Mouse (Mus musculus) activated CD4-positive, CD25-positive, alpha-beta regulatory T cell, adult 4 months (primary cell): ENCODE results near the gene Cavin3. TPM values are rescaled to one million over a fixed set of nuclear protein-coding genes. Genes with fewer than 3 reads are reported as not detected.
"Not testable (repeated sequence)": the region's sequence is repeated elsewhere in the genome, so short reads cannot be mapped to it uniquely, and the experiment has no call there.

ENCODE experiments used
- ATAC-seq: one replicate; pipeline ENCODE4 v1.8.0; 2017
- polyA plus RNA-seq, 2 experiments: library from polyadenylated mRNA; unstranded; fragments of 100-300 nt; shearing (Covaris generic); gene quantifications; one replicate each; pipeline ENCODE4 v1.2.1; 2017

The Cavin3 gene
- polyA plus RNA-seq, 2 experiments from 2014 or later = not detected

DNA sequence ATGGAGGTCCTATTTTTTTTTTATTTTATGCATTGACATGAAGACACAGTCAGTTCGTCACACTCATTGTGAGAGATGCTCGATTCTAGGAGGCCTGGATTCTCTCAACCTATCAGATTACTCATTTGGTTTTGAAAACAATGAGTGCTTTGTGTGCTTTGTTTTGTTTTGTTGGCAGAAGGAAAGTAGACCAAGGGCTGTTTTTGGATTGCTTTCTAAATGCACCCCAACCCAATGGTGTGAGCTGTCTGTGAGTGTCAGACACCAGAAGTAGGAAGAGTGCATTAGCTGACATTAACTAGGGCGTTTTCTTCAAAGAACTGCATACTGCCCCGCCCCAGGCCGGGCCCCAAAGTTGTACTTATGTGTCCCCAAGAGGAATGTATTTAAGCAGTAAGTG is 2.0 kb downstream of the Cavin3 start:
- ATAC-seq = no peak

GRCm38 (mm10) chr7:105479232-105479631 is 2.9 kb downstream of the Cavin3 start:
- no peak for ATAC-seq

DNA sequence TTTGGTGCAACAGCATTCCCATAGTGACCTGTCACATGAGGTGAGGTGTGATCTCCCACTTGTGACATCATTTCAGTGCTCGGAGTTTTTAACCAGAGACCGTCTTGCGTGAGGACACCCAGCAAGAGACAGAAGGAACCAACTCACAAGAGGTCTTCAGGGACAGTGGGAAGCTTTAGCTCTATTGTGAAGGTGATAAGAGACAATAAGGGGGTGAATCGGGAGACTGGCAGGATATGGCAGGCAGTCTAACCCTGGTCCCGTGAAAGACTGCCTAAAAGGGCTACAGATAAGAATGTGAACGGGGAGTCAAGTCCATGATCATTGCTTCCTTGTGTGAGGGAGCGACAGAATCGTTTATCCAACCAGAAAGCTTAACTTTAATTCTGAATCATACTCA is 3.8 kb downstream of the Cavin3 start:
- no peak for ATAC-seq

GRCm38 (mm10) chr7:105477841-105478240 is 4.3 kb downstream of the Cavin3 start:
- ATAC-seq = no peak

DNA sequence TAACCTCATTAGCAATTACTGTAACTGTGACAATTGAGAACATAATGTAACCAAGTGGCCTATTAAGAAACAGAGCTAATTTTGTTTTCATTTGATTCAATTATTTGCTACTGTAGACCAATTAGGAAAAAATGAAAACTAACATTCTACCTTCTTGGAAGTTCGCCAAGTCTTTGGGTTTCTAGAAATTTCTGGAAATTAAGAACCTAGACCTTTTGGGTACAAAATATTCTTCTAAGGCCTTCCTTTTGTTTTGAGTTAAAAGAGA is 4.7 kb downstream of the Cavin3 start:
- no peak for ATAC-seq

GRCm38 (mm10) chr7:105476683-105477432 is 5.2 kb downstream of the Cavin3 start:
- ATAC-seq = no peak

GRCm38 (mm10) chr7:105475396-105475949 is 6.6 kb downstream of the Cavin3 start:
- ATAC-seq = no peak

DNA sequence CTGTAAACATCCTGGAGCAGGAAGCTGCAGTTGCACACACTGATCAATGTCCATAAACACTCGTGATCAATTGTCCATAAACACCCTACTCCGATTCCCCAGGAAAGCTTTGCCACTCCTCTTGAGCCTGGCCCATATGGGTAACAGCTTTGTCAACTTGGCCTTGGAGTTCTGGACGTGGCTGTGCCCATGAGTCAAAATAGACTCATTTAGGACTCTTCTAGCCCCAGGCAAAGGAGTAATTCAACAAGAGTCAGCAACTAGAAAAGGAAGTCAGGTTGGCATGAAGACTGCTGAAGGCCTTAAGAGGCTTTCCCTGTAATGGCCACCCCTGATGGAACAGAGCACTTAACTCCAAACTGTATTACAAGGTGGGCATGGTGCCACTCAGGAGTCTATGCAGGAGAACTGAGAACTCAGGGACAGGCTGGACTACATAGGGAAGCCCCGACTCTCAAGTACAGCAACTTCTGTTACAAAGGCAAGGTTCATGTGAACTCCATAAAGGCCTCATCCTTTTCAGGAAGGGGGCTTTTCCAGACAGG is 7.3 kb downstream of the Cavin3 start:
- ATAC-seq = no peak

- no peak for ATAC-seq
These were observed 9.5 kb downstream of the Cavin3 start for GRCm38 (mm10) chr7:105472607-105473006.

DNA sequence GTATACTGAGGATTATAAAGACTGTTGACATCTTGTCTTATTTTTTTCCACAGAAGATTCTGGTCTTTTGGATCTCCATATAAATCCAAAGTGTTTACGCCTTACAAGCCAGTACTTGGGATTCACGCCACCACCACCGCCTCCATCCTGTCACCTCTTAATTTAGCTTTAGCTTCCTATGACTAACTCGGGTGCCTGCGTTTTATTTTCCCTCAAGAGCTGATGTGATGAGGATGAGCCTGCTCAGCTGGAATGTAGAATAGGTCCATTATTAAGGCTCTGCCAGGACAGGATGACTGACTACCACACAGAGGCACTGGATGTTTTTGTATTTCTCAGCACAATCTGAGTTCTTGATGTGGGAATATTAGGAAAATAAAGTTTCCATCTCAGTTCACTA is 16.6 kb downstream of the Cavin3 start:
- ATAC-seq = not testable (repeated sequence)

DNA sequence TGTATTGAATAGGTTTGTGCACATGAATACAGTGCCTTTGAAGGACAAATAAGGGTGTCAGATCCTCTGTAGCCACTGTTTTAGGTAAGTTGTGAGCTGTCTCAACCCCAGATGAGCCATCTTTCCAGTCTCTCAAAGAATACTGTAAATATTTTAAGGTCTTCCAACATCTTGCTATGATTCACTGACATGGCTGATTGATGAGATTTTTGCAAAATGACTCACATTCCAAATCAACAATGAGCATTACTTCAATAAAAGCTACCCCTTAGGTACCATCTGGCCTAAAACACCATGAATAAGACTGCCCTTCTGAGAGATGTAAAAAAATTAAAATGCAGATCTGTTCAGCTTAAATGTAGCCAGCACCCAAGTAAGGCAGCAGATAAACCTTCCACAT is 23.6 kb downstream of the Cavin3 start:
- ATAC-seq = no peak

- not testable (repeated sequence) for ATAC-seq
These were observed 28.8 kb downstream of the Cavin3 start for GRCm38 (mm10) chr7:105453345-105453744.

DNA sequence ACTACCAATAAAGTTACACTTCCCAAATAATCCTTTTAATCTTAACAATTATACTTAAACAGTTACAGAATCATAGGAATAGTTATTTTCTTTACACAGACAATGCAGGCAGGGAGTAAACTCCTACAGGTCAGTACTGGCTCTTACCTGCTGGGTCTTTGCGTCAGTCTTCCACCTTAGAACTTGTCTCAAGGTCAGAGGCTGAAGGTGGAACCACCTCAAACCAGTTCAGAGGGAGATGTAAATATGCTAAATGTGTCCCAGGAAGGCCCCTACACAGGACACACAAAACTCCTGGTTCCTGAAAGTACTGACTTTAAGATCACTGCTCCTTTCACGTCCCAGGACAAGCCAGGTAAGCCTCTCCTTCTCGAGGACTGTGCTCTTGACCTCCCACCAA is 37.0 kb downstream of the Cavin3 start:
- ATAC-seq = no peak

- no peak for ATAC-seq
These were observed 40.7 kb downstream of the Cavin3 start for GRCm38 (mm10) chr7:105441426-105441825.

DNA sequence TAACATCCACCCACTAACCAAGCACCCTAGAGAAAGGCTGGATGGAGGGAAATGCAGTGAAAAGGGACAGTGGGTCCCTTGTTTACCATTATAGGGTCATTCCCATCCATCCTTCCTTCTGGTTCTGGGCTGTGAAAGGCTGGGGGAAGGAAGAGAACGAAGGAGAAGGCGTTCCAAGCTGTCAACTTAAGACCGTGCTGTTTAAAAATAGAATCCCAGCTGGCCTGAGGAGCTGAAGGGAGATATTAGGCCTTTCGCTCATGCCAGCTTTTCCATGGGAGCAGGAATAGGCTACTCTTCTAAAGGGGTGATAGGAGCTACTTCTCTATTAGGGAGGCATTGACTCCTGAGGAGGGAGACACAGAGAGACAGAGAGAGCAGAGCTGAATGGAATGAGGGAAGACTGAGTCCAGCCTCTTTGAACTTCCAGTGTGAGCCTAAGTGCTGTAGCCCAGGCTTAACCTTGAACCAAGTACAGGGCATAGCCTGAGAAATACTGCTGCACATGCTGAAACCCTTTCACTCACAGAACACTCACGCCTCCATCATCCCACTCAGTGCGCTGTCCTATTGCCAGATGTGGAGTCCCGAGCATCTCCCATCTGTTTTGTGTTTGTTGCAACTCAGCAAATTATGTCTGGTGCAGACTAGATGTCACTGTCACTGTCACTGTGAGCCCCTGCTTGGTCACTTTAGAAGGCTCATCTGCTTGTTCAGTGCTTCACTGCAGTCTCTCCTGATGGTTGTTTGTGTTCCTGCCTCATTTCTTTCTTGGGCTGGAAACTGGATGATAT is 43.9 kb downstream of the Cavin3 start:
- ATAC-seq = no peak

DNA sequence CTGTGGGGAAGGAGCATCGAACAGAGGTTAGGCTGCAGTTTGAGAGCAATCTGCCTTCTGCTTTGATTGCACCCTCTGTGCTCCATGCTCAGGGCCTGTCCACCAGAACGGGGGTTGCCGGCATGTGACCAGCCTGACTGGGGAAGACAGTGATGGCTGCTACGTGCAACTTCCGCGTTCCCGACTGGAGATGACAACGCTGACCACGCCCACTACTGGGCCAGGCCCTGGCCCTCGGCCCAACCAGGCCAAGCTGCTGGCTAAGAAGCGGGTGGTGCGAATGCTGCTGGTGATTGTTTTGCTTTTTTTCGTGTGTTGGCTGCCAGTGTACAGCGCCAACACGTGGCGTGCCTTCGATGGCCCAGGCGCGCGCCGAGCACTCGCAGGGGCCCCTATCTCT is 47.3 kb downstream of the Cavin3 start:
- ATAC-seq = no peak

GRCm38 (mm10) chr7:105433859-105434258 is 48.2 kb downstream of the Cavin3 start:
- ATAC-seq = no peak

DNA sequence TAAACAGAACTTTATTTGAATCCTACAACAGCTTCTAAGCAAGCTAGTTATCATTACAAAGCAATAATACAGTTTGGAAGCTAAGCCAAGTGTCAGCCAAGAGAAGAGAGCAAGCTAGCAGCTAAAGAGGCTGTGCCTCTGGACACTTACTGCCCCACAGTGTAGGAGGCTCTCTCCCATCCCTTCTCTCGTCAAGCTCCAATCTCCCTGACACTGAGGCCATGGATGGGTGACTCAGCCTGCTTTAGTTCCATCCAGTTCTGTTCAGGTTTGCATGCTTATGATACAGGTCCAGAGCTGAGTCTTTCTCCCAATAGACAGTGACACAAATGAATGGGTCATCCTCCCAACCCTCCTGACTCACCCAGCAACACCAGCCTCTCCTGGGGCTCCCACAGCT is 50.0 kb downstream of the Cavin3 start:
- no peak for ATAC-seq

Other genes with a start within 250 kb of the Cavin3 start
- not detected for gene Olfr688, start 194.2 kb downstream of the Cavin3 start, polyA plus RNA-seq
- gene Olfr689, start 171.1 kb downstream of the Cavin3 start, polyA plus RNA-seq = not detected
- not detected for gene Olfr690, start 148.2 kb downstream of the Cavin3 start, polyA plus RNA-seq
- gene Olfr691, start 140.0 kb downstream of the Cavin3 start, polyA plus RNA-seq = under 1 TPM in 1 of 2 experiments, not detected in 1; 0.28 TPM
- gene Olfr692, start 114.1 kb downstream of the Cavin3 start, polyA plus RNA-seq = not detected
- gene Gm5901, start 107.3 kb downstream of the Cavin3 start, polyA plus RNA-seq = not detected
- 10 to 100 TPM; 14.6 to 15.8 TPM for gene Fam160a2, start 82.2 kb downstream of the Cavin3 start, polyA plus RNA-seq
- not detected for gene Cnga4, start 77.7 kb downstream of the Cavin3 start, polyA plus RNA-seq
- gene Cckbr, start 56.6 kb downstream of the Cavin3 start, polyA plus RNA-seq = not detected
- gene Smpd1, start 72.1 kb upstream of the Cavin3 start, polyA plus RNA-seq = 10 to 100 TPM; 20.4 to 25.0 TPM
- 1 to 10 TPM; 3.5 to 4.2 TPM for gene Apbb1, start 99.4 kb upstream of the Cavin3 start, polyA plus RNA-seq
- not detected for gene Hpx, start 117.8 kb upstream of the Cavin3 start, polyA plus RNA-seq
- gene Trim3, start 151.3 kb upstream of the Cavin3 start, polyA plus RNA-seq = 1 to 10 TPM; 1.9 to 2.5 TPM
- gene Timm10b, start 157.8 kb upstream of the Cavin3 start, polyA plus RNA-seq = 100 to 1,000 TPM; 214 to 228 TPM
- gene Arfip2, start 158.1 kb upstream of the Cavin3 start, polyA plus RNA-seq = 10 to 100 TPM; 12.4 to 13.6 TPM
- gene Gm45799, start 158.3 kb upstream of the Cavin3 start, polyA plus RNA-seq = 1 to 10 TPM; 3.1 to 5.4 TPM
- gene Dnhd1, start 168.5 kb upstream of the Cavin3 start, polyA plus RNA-seq = 1 to 10 TPM in 1 of 2 experiments, under 1 TPM in 1; 0.98 to 1.1 TPM